Mouse (Mus musculus) forebrain, postnatal 0 days (tissue): ENCODE results near the gene Hps3. TPM values are rescaled to one million over a fixed set of nuclear protein-coding genes. Genes with fewer than 3 reads are reported as not detected.
A peak's percentile ranks its signal among the peaks of the same experiment; 100 is the strongest.

ENCODE experiments used
- ATAC-seq: fragments of 200-750 bp; cut with Nextera tagmentation; 2 replicates; pipeline ENCODE4 v1.8.0; 2017; ENCODE audit warnings: mild to moderate bottlenecking, moderate library complexity
- DNase-seq: peaks from one replicate; pipeline ENCODE4 v3.0.0-alpha.2; 2015
- H3K27ac ChIP-seq: fragments of 300-500 bp; sonication (generic); 2 replicates; pipeline ENCODE4 v1.5.1; 2014; ENCODE audit warnings: low read depth, mild to moderate bottlenecking, antibody characterized with exemption, low read length, moderate library complexity, mixed read lengths
- H3K27me3 ChIP-seq: fragments of 300-500 bp; sonication (generic); 2 replicates; pipeline ENCODE4 v1.6.1; 2014; ENCODE audit warnings: mild to moderate bottlenecking, low read length, mixed read lengths; ENCODE audit not compliant: insufficient read depth
- H3K36me3 ChIP-seq: fragments of 300-500 bp; sonication (generic); 2 replicates; pipeline ENCODE4 v1.6.1; 2014; ENCODE audit warnings: mild to moderate bottlenecking, moderate library complexity; ENCODE audit not compliant: insufficient read depth
- H3K4me1 ChIP-seq: fragments of 300-500 bp; sonication (generic); 2 replicates; pipeline ENCODE4 v1.6.1; 2014; ENCODE audit warnings: antibody characterized with exemption; ENCODE audit not compliant: insufficient read depth
- H3K4me2 ChIP-seq: fragments of 300-500 bp; sonication (generic); 2 replicates; pipeline ENCODE4 v1.6.1; 2014; ENCODE audit warnings: low read depth, mild to moderate bottlenecking, moderate library complexity
- H3K4me3 ChIP-seq: fragments of 300-500 bp; sonication (generic); 2 replicates; pipeline ENCODE4 v1.5.1; 2014; ENCODE audit warnings: low read depth, low read length, mixed read lengths
- H3K9ac ChIP-seq: fragments of 300-500 bp; sonication (generic); 2 replicates; pipeline ENCODE4 v1.6.1; 2014; ENCODE audit warnings: mild to moderate bottlenecking
- H3K9me3 ChIP-seq: fragments of 300-500 bp; sonication (generic); 2 replicates; pipeline ENCODE4 v1.6.1; 2016; ENCODE audit warnings: low read length
- CTCF ChIP-seq: sonication (generic); IDR thresholded peaks from 2 replicates; pipeline ENCODE4 v1.5.1; 2016; ENCODE audit warnings: antibody characterized with exemption, control low read depth, low read depth
- WGBS: fragments of 180-500 bp; shearing (Covaris S2); extraction: QIAGEN DNeasy Blood & Tissue Kit; methylation state at CpG from one replicate; pipeline ENCODE4 v1.1.7; 2014; 5-methylcytosine and 5-hydroxymethylcytosine counted together
- polyA plus RNA-seq: library from polyadenylated mRNA; unstranded; fragments of >200 nt; fragmentation: Nextera tagmentation; extraction: Ambion mirVana; gene quantifications from 2 replicates; pipeline ENCODE4 v1.2.1, GENCODE M21; 2015
- total RNA-seq: library from RNA; depleted of rRNA; stranded (reverse); fragments of >200 nt; gene quantifications from 2 replicates; pipeline ENCODE4 v1.2.3, GENCODE M21; 2014

Hps3 gene
- total and polyA plus RNA-seq, 2 experiments from 2014 or later: 10.6 to 20.7 TPM

DNA sequence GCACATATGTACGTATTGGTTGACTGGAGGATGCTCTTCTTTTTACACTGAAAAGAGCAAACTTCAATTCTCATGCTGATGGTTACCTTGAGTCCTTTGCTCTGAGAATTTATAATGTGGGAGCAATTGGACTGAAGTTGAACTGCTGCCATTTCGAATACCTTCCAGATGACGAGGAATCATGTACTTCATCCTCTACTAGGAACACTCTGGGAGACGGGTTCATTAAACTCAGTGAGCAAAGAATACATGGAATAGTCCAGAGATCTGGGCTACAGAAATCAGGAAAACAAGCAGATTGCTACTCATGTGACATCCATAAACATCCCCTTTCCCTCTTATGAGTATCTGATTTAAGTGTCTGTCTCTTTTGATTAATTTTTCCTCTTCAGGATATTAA is 954 bp upstream of the Hps3 start:
- no peaks in the 10 kb centered on the region for H3K9me3 ChIP-seq
- H3K27ac ChIP-seq: no peak overlapping the region
- no peak overlapping the region for H3K4me3 ChIP-seq
- 0 out of 2 replicates have a peak, but pooled peaks cover 6% of the 10 kb centered on the region for H3K4me1 ChIP-seq
- ATAC-seq (no peak), DNase-seq (no peak)
- H3K4me2 ChIP-seq: no peak overlapping the region; the same call in 1 of the 2 replicates
- H3K36me3 ChIP-seq: no peaks in the 10 kb centered on the region
- 68% methylated on average over 4 of the region's 4 CpGs for WGBS
- H3K9ac ChIP-seq: no peak overlapping the region
- TF ChIP-seq CTCF: no peak
- no peaks in the 10 kb centered on the region for H3K27me3 ChIP-seq

DNA sequence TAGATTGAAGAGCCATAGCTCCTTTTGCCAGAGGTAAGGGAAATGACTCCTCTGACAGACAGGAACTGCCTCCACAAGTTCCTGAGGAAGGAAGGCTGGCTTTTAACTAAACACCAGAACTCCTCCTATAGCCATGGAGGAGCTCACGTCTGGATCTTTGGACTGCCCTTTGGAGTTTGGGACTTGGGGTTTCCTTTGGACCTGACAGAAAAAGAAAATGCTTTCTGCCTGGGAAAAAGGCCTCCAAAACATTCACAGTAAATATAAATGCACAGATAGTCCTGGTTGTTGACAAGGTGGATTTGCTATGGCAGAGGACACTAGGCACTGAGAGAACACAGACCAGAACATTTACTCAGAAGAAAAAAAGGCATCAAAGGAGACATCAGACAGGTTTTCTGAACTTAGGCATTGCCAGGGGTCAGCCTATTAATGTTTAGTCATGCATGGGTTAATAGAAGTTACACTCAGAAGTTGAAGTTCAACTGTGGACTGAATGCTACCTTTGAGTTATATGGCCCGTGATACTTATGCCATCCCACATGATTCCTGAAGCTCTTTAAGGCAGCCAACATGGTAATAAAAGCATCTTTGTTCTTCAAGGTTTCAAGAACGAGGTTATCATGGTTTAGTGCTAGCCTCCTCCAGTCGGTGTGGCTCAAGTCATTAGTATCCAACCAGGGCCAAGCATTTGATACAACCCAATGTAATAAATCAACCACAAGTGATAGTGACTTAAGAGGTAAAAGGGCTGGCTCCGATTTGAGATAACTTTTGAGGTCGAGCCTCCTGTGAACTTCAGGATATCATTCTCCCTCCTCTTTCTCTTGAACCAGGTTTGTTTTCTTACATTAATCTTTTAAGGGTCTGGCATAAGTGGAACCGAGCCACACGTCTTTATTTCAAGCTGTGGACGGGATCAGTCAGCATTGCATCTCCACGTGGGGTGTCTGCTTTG is 1.1 kb downstream of the Hps3 start:
- 13% methylated on average over 10 of the region's 10 CpGs for WGBS

DNA sequence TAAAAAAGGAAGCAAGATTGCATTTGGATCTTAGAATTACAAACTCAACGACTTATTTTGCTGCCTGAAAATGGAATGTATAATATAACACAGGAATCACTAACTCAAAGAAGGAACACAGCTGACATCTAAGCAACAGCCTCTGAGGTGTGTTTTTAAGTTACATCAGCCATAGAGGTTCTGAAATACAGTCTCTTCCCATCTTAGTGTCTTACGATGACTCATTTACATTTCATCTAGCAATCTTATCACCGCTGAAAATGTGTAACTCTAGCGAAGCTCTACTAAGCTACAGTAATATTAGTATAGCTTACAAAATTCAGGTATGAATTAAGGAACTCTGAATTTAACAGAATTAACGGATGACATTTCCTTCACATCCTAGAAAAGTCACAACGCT is 4.3 kb downstream of the Hps3 start:
- Histone ChIP-seq H3K4me1 (0 out of 2 replicates have a peak, but pooled peaks cover 6% of the 10 kb centered on the region), H3K4me2 (no peak overlapping the region), H3K27ac (no peak overlapping the region), H3K9ac (no peak overlapping the region), H3K27me3 (no peaks in the 10 kb centered on the region), H3K36me3 (peaks cover 14% of the 10 kb centered on the region), H3K9me3 (no peaks in the 10 kb centered on the region), H3K4me3 (no peak overlapping the region)
- no peak for DNase-seq
- TF ChIP-seq CTCF: no peak
- ATAC-seq: no peak
- WGBS: 90% methylated on average over 6 of the region's 6 CpGs

More for the DNA sequence above, 1.1 kb downstream of the Hps3 start:
- TF ChIP-seq CTCF: no peak
- no peak for ATAC-seq
- Histone ChIP-seq H3K4me3 (peak overlapping the region; percentile 85), H3K36me3 (no peaks in the 10 kb centered on the region), H3K9ac (peak overlapping the region; percentile 71), H3K27me3 (no peaks in the 10 kb centered on the region), H3K4me2 (peak overlapping the region; percentile 68), H3K27ac (no peak overlapping the region), H3K4me1 (0 out of 2 replicates have a peak, but pooled peaks cover 6% of the 10 kb centered on the region), H3K9me3 (no peaks in the 10 kb centered on the region)
- DNase-seq: no peak

DNA sequence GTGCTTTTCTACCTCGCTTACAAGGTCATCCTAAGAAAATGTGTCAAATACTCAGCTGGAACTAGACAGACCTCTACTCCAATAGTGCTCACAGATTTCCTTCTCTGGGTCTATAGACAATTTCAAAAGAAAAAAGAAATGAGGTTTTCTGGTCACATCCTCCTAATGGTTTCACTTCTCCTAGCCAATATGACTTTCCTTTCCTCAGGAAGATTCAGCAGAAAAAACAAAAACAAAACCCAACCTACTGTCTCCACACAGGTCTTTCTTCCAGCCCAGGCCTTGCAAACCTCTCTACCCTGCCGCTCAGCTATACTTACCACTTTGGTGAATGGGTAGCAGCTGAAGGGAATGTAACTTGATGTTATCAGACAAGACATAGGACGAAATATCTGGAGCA is 6.5 kb downstream of the Hps3 start:
- Histone ChIP-seq H3K27me3 (no peaks in the 10 kb centered on the region), H3K36me3 (peaks cover 32% of the 10 kb centered on the region), H3K4me2 (no peak overlapping the region), H3K9me3 (no peaks in the 10 kb centered on the region), H3K4me3 (no peak overlapping the region), H3K27ac (no peak overlapping the region), H3K9ac (no peak overlapping the region), H3K4me1 (no peaks in the 10 kb centered on the region)
- no peak for ATAC-seq
- 90% methylated on average over 3 of the region's 3 CpGs for WGBS
- no peak for DNase-seq
- TF ChIP-seq CTCF: no peak

DNA sequence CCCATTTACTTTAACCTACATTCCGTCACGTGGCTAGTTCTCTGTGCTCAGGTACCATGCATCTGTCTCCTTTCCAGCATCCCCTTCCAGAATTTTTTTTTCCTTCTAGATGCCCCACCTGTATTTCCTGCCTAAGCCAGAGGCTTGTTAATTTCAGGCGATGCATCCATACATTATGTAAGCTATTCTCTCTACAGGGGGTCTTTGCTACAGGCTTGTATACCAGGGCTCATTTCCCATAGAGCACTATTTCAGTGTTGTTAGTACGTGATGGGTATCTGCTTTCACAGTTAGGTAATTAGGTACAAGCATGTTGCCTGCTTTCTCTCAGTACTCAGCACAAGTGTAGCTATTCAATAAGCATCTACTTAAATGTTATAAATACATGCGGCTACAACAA is 7.3 kb downstream of the Hps3 start:
- no peak for ATAC-seq
- TF ChIP-seq CTCF: no peak
- Histone ChIP-seq H3K4me3 (no peak overlapping the region), H3K36me3 (peaks cover 36% of the 10 kb centered on the region), H3K27ac (no peak overlapping the region), H3K27me3 (no peaks in the 10 kb centered on the region), H3K9me3 (no peaks in the 10 kb centered on the region), H3K9ac (no peak overlapping the region), H3K4me2 (no peak overlapping the region), H3K4me1 (no peaks in the 10 kb centered on the region)
- 84% methylated on average over 5 of the region's 5 CpGs for WGBS
- no peak for DNase-seq

DNA sequence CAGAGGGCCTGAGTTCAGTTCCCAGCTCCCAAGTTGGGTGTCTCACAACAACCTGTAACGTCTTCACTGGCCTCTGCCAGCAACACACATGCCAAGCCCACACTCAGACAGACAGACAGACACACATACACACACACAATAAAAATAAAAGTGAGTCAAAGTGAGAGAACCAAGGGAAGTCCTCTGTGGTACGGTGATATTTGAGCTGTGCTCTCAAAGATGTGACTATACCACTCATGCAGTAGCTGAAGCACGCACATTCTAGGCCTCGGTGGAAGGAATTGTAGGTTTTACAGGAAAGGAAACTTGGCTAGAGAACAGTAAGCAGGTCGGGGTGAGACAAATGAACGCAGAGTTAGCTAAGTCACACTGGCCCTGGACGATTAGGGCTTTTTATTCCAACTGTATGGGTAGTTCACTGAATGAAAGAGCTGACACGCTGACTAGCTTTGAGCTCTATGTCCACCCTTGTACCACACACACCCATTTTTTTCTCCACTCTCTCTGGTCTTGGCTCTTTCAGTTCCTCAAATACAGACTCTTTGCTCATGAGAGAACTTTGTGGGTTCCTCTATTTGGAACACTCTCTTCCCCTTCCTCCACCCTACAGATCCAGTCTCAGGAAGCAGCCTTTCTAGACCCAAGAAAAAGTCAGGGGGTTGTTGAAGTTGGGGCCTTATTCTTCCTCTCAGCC is 8.0 kb downstream of the Hps3 start:
- Histone ChIP-seq H3K9ac (no peak overlapping the region), H3K4me3 (no peak overlapping the region), H3K4me2 (no peak overlapping the region), H3K27me3 (no peaks in the 10 kb centered on the region), H3K36me3 (peaks cover 42% of the 10 kb centered on the region), H3K9me3 (no peaks in the 10 kb centered on the region), H3K4me1 (no peaks in the 10 kb centered on the region), H3K27ac (no peak overlapping the region)
- no peak for ATAC-seq
- no peak for DNase-seq
- no peak for TF ChIP-seq CTCF
- WGBS: 92% methylated on average over 8 of the region's 8 CpGs

DNA sequence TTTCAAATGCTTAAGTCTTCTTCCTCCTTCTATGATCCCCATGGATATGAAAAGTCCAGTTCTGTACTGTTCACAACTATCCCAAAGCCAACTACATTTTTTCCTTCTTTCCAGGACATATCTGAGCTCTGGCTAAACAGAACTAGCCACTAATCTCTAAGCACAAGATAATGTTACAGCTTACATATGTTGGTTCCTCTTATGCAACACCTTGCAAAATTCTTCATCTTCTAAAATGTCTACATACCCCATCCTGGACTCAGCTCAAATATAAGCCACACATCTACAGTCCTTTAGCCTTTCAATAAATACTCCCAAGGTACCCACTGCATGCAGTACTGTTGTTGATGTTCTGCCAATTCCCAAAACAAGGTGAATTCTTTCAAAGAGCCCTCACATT is 8.6 kb downstream of the Hps3 start:
- H3K9ac ChIP-seq: no peak overlapping the region
- H3K4me3 ChIP-seq: no peak overlapping the region
- no peak overlapping the region for H3K4me2 ChIP-seq
- H3K36me3 ChIP-seq: peaks cover 44% of the 10 kb centered on the region
- no peaks in the 10 kb centered on the region for H3K4me1 ChIP-seq
- ATAC-seq: no peak
- no peak overlapping the region for H3K27ac ChIP-seq
- no peak for DNase-seq
- TF ChIP-seq CTCF: no peak
- H3K9me3 ChIP-seq: no peaks in the 10 kb centered on the region
- no peaks in the 10 kb centered on the region for H3K27me3 ChIP-seq
